Mouse (Mus musculus) urinary bladder, postnatal 14 days (tissue): ENCODE measurements around the gene Rbfox3.
A peak's percentile ranks its signal among the peaks of the same experiment; 100 is the strongest.

ENCODE experiments used
- DNase-seq: peaks from one replicate; pipeline ENCODE4 v3.0.0; 2021; ENCODE audit warnings: low spot score

The Rbfox3 gene

GRCm38 (mm10) chr11:118760296-118760988 lies 151.0 kb downstream of the Rbfox3 start:
- no peak for DNase-seq

- DNase-seq: no peak
Measured at GRCm38 (mm10) chr11:118759228-118759627, 152.2 kb downstream of the Rbfox3 start.

GRCm38 (mm10) chr11:118758277-118758990 lies 153.0 kb downstream of the Rbfox3 start:
- no peak for DNase-seq

- no peak for DNase-seq
Measured at GRCm38 (mm10) chr11:118757488-118757887, 153.9 kb downstream of the Rbfox3 start.

- no peak for DNase-seq
Measured at GRCm38 (mm10) chr11:118755003-118755402, 156.4 kb downstream of the Rbfox3 start.

- no peak for DNase-seq
Measured at GRCm38 (mm10) chr11:118754535-118754934, 156.9 kb downstream of the Rbfox3 start.

- no peak for DNase-seq
Measured at GRCm38 (mm10) chr11:118751879-118752616, 159.3 kb downstream of the Rbfox3 start.

GRCm38 (mm10) chr11:118750745-118751330 lies 160.6 kb downstream of the Rbfox3 start:
- DNase-seq: no peak

- no peak for DNase-seq
Measured at GRCm38 (mm10) chr11:118749541-118749940, 161.9 kb downstream of the Rbfox3 start.

GRCm38 (mm10) chr11:118748622-118749021 lies 162.8 kb downstream of the Rbfox3 start:
- DNase-seq: no peak

GRCm38 (mm10) chr11:118745279-118745678 lies 166.1 kb downstream of the Rbfox3 start:
- DNase-seq: no peak

GRCm38 (mm10) chr11:118744782-118745181 lies 166.6 kb downstream of the Rbfox3 start:
- DNase-seq: peak; percentile 63

- DNase-seq: no peak
Measured at GRCm38 (mm10) chr11:118742762-118743161, 168.6 kb downstream of the Rbfox3 start.

GRCm38 (mm10) chr11:118741262-118741661 lies 170.1 kb downstream of the Rbfox3 start:
- DNase-seq: no peak

GRCm38 (mm10) chr11:118740001-118740400 lies 171.4 kb downstream of the Rbfox3 start:
- DNase-seq: peak; percentile 77

GRCm38 (mm10) chr11:118738855-118739832 lies 172.3 kb downstream of the Rbfox3 start:
- peak; percentile 79 for DNase-seq

GRCm38 (mm10) chr11:118738323-118738722 lies 173.1 kb downstream of the Rbfox3 start:
- DNase-seq: no peak

- no peak for DNase-seq
Measured at GRCm38 (mm10) chr11:118737821-118738220, 173.6 kb downstream of the Rbfox3 start.

- DNase-seq: no peak
Measured at GRCm38 (mm10) chr11:118736993-118737392, 174.4 kb downstream of the Rbfox3 start.

GRCm38 (mm10) chr11:118731655-118732054 lies 179.7 kb downstream of the Rbfox3 start:
- DNase-seq: no peak

- peak; percentile 56 for DNase-seq
Measured at GRCm38 (mm10) chr11:118729373-118729772, 182.0 kb downstream of the Rbfox3 start.
